Mouse (Mus musculus) embryo, embryonic 11 days (tissue): ENCODE measurements around the gene Trf.
A peak's percentile ranks its signal among the peaks of the same experiment; 100 is the strongest.

Source experiments
- DNase-seq: peaks from one replicate; pipeline ENCODE4 v3.0.0-alpha.2; 2015

The Trf gene

GRCm38 (mm10) chr9:103230151-103230951, at the start of gene Trf, which contains the start of gene Gm20425:
Trf (minus strand) TSS chr9:103230444.
Gm20425 (minus strand) TSS chr9:103230307.
- DNase-seq: peak; percentile 44

DNA sequence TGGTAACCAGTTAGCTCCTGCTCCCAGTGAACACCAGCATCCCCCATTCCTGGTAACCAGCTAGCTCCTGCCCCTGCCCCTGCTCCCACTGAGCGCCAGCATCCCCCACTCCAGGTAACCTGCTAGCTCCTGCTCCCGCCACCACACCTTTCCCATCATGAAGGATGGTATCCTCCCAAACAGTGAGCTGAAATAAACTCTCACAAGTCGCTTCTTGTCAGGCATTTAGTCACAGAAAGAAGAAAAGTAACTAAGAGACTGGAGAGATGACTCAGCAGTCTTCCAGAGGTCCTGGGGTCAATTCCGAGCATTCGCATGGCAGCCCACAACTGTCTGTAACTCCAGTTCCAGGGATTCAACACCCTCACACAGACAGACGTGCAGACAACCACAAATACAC, 46.6 kb upstream of the Trf start:
- DNase-seq: no peak

GRCm38 (mm10) chr9:103275676-103276075, 45.4 kb upstream of the Trf start:
- no peak for DNase-seq

DNA sequence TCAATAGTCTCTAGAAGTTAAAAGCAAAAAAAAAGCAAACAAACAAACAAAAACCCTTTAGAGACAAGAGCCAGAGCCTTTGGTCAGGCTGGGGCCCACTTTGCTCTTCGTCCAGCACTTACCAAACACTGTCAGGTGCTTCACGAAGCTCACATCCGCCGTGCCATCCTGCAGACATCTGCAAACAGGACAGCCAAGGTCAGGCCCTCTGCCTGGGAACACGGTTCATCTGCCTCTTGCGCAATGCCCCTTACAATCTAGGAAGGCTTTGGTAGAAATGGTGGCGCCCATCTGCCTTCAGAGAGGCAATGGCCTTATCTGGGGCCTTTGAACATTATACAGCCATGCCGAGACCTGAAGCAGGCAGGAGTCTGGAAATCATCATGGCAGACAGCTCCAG, 44.6 kb upstream of the Trf start:
- no peak for DNase-seq

DNA sequence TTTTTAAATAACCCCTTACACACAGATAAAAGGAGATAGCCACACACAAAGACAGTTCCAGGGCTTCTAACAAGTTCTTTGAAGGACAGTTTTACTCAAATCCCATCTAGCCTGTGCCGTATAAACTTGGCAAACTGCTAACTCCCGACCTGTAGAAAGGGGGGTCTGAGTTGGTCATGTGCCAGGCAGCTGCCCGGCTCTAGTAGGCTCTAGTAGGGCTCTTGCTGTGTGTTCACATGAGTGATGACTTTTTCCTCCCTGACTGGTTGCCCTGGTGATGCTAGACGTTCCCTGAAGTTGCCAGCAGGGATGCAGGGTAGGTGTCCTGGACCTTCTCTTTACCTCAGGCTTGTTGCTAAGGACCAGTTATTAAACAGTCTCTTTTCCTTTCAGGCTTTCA, 40.9 kb upstream of the Trf start:
- DNase-seq: no peak

- no peak for DNase-seq
These were observed 35.5 kb upstream of the Trf start for GRCm38 (mm10) chr9:103265778-103266177.

GRCm38 (mm10) chr9:103252906-103253305, 22.7 kb upstream of the Trf start:
- DNase-seq: no peak

DNA sequence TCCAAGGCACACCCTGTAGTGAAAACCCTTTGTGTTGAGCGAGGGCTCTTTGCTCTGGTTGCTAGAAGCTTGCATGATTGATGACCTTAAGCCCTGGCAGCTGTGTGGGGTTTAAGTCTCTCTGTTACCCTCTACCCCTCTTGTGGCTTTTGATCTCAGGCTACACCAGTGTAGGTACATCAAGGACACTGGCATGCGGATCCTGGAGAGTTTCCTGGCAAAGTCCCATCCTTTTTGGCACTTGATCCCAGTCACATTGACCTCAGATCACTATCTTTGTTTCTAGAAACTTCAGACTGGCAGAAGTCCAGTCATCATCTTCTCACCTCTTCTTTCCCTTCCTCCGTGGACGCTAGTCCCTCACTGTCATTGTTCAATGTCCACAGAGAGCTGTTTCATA, 18.4 kb upstream of the Trf start:
- no peak for DNase-seq

GRCm38 (mm10) chr9:103246526-103247168, 16.4 kb upstream of the Trf start:
- no peak for DNase-seq

DNA sequence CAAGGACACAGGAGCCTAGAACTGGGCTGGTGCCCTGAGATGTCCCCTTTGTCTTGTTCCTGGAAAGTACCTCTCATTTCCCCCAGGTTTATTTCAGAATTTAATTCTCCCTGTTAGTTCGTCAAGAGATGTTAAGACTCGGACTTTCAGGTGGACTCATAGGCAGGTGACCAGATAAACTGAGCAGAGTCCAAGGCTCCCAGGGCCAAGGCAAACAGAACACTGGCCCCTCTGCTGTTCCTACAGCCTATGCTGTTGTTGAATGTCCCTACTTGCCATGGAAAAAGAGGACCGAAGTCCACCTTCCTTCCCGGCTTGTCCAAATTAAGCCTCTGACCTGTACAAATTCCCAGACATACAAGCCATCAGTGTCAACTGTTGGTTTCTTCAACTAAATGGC, 13.4 kb upstream of the Trf start:
- DNase-seq: no peak

DNA sequence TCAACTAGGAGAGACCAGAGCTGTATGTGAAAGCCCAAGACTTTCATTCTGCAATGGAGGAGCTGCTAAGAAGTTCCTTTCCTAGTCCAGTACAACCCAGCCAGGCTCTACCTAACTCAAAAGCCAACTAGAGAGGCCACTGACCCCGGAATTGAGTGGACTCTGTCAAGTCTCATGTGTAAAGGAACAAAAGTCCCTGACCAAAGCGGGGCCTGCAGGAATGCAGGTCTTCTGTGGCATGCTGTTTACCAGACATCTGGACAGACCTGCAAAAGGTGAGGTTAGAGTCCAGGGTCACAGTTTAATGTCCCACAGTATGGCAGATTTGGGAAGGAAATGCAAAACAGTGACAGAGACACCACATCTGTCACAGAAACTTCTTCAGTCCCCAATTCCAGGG, 11.0 kb upstream of the Trf start:
- no peak for DNase-seq

- no peak for DNase-seq
These were observed 9.2 kb upstream of the Trf start for GRCm38 (mm10) chr9:103239471-103239870.

- DNase-seq: no peak
These were observed 4.4 kb upstream of the Trf start for GRCm38 (mm10) chr9:103234565-103235165.

GRCm38 (mm10) chr9:103234059-103234458, 3.8 kb upstream of the Trf start:
- no peak for DNase-seq

GRCm38 (mm10) chr9:103233006-103233395, 2.8 kb upstream of the Trf start:
- DNase-seq: peak; percentile 36

DNA sequence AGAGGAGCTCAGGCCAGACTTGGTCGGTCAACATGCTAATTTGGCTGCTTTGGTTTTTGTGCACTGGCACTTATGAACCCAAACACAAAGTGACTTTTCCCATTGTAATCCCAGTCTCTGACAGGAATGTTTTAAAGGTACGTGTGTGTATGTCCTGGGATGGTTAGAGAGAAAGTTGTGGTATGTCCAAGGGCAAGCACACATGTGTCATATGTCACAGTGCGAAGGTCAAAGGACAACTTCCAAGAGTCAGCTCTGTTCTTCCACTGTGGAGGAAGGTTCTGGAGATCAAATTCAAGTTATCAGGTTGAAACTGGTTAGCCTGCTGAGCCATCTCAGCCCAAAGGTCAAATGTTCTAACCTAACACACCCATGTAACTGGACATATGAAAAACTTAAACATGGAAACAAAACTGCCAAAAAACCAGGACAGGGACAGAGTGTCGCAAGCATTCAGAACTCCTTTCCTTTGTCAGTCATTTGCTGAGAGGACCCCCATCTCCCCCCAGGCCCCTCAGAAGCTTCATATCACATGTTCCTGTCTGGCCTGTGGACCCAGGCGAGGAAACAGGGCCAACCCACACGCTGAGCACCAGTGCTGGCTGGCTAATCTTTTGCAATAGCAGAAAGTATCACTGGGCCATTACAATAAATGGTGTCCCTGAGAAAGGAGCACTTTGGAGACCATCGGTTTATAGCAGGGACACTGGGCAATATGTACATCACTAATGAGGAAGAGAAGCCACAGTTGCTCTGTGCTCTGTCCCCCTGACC, 2.2 kb upstream of the Trf start:
- DNase-seq: no peak

DNA sequence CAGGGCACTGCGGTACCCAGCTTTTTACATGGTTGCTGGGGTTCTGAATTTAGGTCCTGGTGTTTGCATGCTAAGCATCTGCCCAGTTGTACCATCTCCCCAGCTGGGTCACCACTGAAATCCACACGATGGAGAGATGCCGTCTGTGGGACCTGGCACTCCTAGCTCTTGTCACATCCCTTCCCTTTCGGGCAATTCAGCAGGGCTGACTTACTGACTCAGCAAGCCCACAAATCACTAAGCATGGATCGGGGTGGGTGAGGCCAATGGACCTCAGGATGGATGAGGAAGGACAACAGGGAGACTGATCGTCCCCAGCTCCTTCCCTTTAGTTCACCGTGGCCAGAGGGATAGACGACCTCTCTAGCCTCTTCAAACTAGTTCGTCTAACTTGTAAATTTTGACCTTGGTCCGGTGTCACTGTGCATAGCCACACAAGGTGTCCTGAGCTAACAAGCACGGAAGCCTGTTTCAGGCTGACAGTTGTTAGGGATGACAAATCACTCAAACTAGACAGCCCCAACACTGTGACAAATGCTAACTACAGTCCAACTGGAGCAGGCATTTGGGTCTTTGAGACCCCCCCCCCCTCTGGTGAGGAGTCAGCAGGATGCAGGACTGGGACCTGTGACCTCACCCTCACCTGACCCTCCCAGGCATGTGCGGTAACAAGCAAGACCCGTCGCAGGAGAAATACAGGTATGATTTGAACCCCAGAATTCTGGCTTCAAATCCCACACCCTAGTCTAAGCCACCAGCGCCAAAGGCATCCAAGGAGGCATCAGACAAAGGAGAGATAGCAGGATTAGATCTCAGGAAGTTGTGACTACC, 992 bp downstream of the Trf start:
- no peak for DNase-seq

DNA sequence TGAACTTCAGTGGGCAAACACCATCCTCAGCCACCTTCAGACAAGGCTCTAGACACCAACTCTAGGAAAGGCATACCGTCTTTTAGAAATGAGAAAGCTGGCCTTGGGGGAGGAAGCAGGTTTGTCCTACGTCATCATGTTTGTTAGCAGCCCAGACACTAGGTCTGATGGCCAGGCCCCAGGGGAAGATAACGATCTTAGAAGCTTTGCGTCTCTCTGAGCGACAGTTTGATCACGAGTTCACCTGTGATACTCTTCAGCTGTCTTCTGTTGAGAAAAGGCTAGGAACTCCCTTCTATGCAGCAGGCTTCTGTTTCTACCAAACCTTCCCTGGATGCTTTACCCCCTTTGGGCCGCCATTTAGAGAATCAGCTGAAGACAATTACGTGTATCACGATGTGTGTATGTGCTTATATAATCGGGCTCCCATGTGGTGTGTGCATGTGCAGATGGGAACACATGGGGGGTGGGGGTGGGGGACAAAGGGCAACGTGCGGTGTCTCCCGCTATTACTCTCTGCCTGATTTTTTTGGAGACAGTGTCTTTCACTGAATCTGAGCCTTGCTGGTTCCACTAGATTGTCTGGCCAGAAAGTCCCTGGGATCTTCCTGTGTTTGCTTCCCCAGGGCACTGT, 1.8 kb downstream of the Trf start:
- DNase-seq: no peak

DNA sequence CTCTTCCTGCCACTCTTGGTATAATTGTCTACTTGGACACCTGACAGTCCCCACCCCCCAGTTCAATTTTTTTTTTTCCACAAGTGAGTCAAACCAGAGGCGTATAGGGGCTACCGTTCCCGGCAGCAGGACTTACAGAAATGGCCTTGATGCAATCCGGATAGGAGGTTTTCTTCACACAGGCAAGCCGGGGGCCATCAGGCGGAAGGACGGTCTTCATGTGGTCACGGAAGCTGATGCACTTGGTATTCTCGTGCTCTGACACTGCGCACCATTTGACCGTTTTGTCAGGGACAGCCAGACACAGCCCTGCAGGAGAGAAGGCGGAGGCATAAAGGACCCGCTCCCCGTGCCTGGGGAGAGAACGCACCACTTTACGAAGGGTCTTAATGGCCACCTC, 2.5 kb downstream of the Trf start:
- DNase-seq: no peak

- DNase-seq: no peak
These were observed 3.4 kb downstream of the Trf start for GRCm38 (mm10) chr9:103226806-103227205.

DNA sequence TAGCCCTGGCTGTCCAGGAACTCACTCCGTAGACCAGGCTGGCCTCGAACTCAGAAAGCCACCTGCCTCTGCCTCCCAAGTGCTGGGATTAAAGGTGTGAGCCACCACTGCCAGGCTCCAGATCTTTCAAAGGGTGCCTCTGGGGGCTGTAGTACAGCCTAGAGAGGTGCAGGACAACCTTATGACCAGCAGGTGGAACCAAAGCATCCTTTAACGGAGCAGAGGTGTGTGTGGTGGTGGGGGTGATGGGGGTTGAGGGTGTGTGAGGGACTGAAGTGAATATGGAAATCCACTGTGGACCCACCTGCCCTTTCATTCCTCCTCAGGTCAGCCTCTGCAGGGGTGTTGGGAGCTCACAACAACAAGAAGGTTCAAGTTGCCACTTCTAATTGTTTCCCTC, 4.8 kb downstream of the Trf start:
- DNase-seq: peak; percentile 30

DNA sequence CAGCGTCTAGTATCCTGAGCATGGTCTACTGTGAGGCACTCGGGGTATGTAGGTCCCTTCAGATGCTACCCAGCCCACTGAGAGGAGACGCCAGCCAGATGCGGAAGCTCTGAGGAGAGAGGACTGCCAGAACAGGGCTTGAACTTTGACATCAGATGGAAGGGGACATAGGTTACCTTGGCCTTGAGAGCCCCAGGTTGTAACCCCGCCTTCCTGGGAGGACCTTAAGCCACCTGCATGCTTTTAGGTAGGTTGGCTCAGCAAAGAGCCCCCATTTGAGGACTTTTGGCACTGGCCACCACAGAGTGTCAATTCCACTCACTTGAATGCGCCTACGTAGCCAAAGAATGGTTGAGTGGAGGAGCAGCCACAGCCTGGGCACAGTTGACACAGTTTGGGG, 5.5 kb downstream of the Trf start:
- DNase-seq: no peak
